Mouse (Mus musculus): Measurements from ENCODE around the gene Klhl2. TPM values are rescaled to one million over a fixed set of nuclear protein-coding genes. Genes with fewer than 3 reads are reported as not detected.

The Klhl2 gene
- polyA plus RNA-seq, 1 experiment: 12.0 TPM

- Histone ChIP-seq H3K27ac (ENCODE audit: insufficient read depth, low read depth, low read length) (no peak overlapping the region), H3K4me1 (ENCODE audit: control insufficient read depth, insufficient read depth, low read length) (peaks cover 8% of the 10 kb centered on the region), H3K4me3 (ENCODE audit: insufficient read depth, low read length) (no peak overlapping the region)
- TF ChIP-seq POLR2A (IDR thresholded peaks at IDR 0.05; ENCODE audit: borderline replicate concordance, low read depth, low read length): no peak
- no peak for TF ChIP-seq CTCF (IDR thresholded peaks at IDR 0.05; ENCODE audit: low read depth, low read length)
These were observed 38.7 kb downstream of the Klhl2 start for GRCm38 (mm10) chr8:64811083-64811482.

GRCm38 (mm10) chr8:64806558-64806957, 43.3 kb downstream of the Klhl2 start:
- peaks cover 17% of the 10 kb centered on the region for H3K4me1 ChIP-seq (ENCODE audit: control insufficient read depth, insufficient read depth, low read length)
- H3K4me3 ChIP-seq (ENCODE audit: insufficient read depth, low read length): no peak overlapping the region
- no peak overlapping the region for H3K27ac ChIP-seq (ENCODE audit: insufficient read depth, low read depth, low read length)
- no peak for TF ChIP-seq CTCF (IDR thresholded peaks at IDR 0.05; ENCODE audit: low read depth, low read length)
- TF ChIP-seq POLR2A (IDR thresholded peaks at IDR 0.05; ENCODE audit: borderline replicate concordance, low read depth, low read length): no peak

GRCm38 (mm10) chr8:64804971-64805370, 44.8 kb downstream of the Klhl2 start:
- H3K4me1 ChIP-seq (ENCODE audit: control insufficient read depth, insufficient read depth, low read length): peaks cover 17% of the 10 kb centered on the region
- H3K4me3 ChIP-seq (ENCODE audit: insufficient read depth, low read length): no peak overlapping the region
- no peak for TF ChIP-seq CTCF (IDR thresholded peaks at IDR 0.05; ENCODE audit: low read depth, low read length)
- no peak for TF ChIP-seq POLR2A (IDR thresholded peaks at IDR 0.05; ENCODE audit: borderline replicate concordance, low read depth, low read length)
- no peak overlapping the region for H3K27ac ChIP-seq (ENCODE audit: insufficient read depth, low read depth, low read length)

GRCm38 (mm10) chr8:64799306-64799705, 50.5 kb downstream of the Klhl2 start:
- H3K27ac ChIP-seq (ENCODE audit: insufficient read depth, low read depth, low read length): no peak overlapping the region
- H3K4me3 ChIP-seq (ENCODE audit: insufficient read depth, low read length): no peak overlapping the region
- no peak for TF ChIP-seq POLR2A (IDR thresholded peaks at IDR 0.05; ENCODE audit: borderline replicate concordance, low read depth, low read length)
- TF ChIP-seq CTCF (IDR thresholded peaks at IDR 0.05; ENCODE audit: low read depth, low read length): no peak
- H3K4me1 ChIP-seq (ENCODE audit: control insufficient read depth, insufficient read depth, low read length): 0 out of 2 replicates have a peak, but pooled peaks cover 3% of the 10 kb centered on the region

- no peak overlapping the region for H3K27ac ChIP-seq (ENCODE audit: insufficient read depth, low read depth, low read length)
- TF ChIP-seq CTCF (IDR thresholded peaks at IDR 0.05; ENCODE audit: low read depth, low read length) (no peak), POLR2A (IDR thresholded peaks at IDR 0.05; ENCODE audit: borderline replicate concordance, low read depth, low read length) (no peak)
These were observed 51.3 kb downstream of the Klhl2 start for GRCm38 (mm10) chr8:64798503-64798902.

GRCm38 (mm10) chr8:64797751-64798150, 52.1 kb downstream of the Klhl2 start:
- TF ChIP-seq POLR2A (IDR thresholded peaks at IDR 0.05; ENCODE audit: borderline replicate concordance, low read depth, low read length) (no peak), CTCF (IDR thresholded peaks at IDR 0.05; ENCODE audit: low read depth, low read length) (no peak)
- H3K4me3 ChIP-seq (ENCODE audit: insufficient read depth, low read length): no peak overlapping the region
- H3K27ac ChIP-seq (ENCODE audit: insufficient read depth, low read depth, low read length): no peak overlapping the region
- H3K4me1 ChIP-seq (ENCODE audit: control insufficient read depth, insufficient read depth, low read length): 0 out of 2 replicates have a peak, but pooled peaks cover 3% of the 10 kb centered on the region

More at GRCm38 (mm10) chr8:64798503-64798902, 51.3 kb downstream of the Klhl2 start:
- no peak overlapping the region for H3K4me3 ChIP-seq (ENCODE audit: insufficient read depth, low read length)
- H3K4me1 ChIP-seq (ENCODE audit: control insufficient read depth, insufficient read depth, low read length): 0 out of 2 replicates have a peak, but pooled peaks cover 3% of the 10 kb centered on the region

- Histone ChIP-seq H3K27ac (ENCODE audit: insufficient read depth, low read depth, low read length) (no peak overlapping the region), H3K4me3 (ENCODE audit: insufficient read depth, low read length) (no peak overlapping the region), H3K4me1 (ENCODE audit: control insufficient read depth, insufficient read depth, low read length) (peaks cover 13% of the 10 kb centered on the region)
- TF ChIP-seq POLR2A (IDR thresholded peaks at IDR 0.05; ENCODE audit: borderline replicate concordance, low read depth, low read length) (no peak), CTCF (IDR thresholded peaks at IDR 0.05; ENCODE audit: low read depth, low read length) (no peak)
These were observed 58.5 kb downstream of the Klhl2 start for GRCm38 (mm10) chr8:64791250-64791881.

GRCm38 (mm10) chr8:64790418-64790817, 59.4 kb downstream of the Klhl2 start:
- H3K4me1 ChIP-seq (ENCODE audit: control insufficient read depth, insufficient read depth, low read length): peaks cover 13% of the 10 kb centered on the region
- H3K4me3 ChIP-seq (ENCODE audit: insufficient read depth, low read length): no peak overlapping the region
- no peak overlapping the region for H3K27ac ChIP-seq (ENCODE audit: insufficient read depth, low read depth, low read length)
- TF ChIP-seq POLR2A (IDR thresholded peaks at IDR 0.05; ENCODE audit: borderline replicate concordance, low read depth, low read length) (no peak), CTCF (IDR thresholded peaks at IDR 0.05; ENCODE audit: low read depth, low read length) (no peak)

- TF ChIP-seq POLR2A (IDR thresholded peaks at IDR 0.05; ENCODE audit: borderline replicate concordance, low read depth, low read length): no peak
- H3K4me3 ChIP-seq (ENCODE audit: insufficient read depth, low read length): no peak overlapping the region
- no peak overlapping the region for H3K27ac ChIP-seq (ENCODE audit: insufficient read depth, low read depth, low read length)
- H3K4me1 ChIP-seq (ENCODE audit: control insufficient read depth, insufficient read depth, low read length): peaks cover 13% of the 10 kb centered on the region
These were observed 61.1 kb downstream of the Klhl2 start for GRCm38 (mm10) chr8:64788715-64789114.

GRCm38 (mm10) chr8:64786801-64787200, 63.0 kb downstream of the Klhl2 start:
- H3K4me3 ChIP-seq (ENCODE audit: insufficient read depth, low read length): no peak overlapping the region
- H3K4me1 ChIP-seq (ENCODE audit: control insufficient read depth, insufficient read depth, low read length): peaks cover 17% of the 10 kb centered on the region
- no peak for TF ChIP-seq CTCF (IDR thresholded peaks at IDR 0.05; ENCODE audit: low read depth, low read length)
- no peak for TF ChIP-seq POLR2A (IDR thresholded peaks at IDR 0.05; ENCODE audit: borderline replicate concordance, low read depth, low read length)
- H3K27ac ChIP-seq (ENCODE audit: insufficient read depth, low read depth, low read length): no peak overlapping the region

All from bone marrow macrophage, adult 2 months (primary cell).